Mouse (Mus musculus) lung, embryonic 14.5 days (tissue): ENCODE results near the gene Dnase2a. TPM values are rescaled to one million over a fixed set of nuclear protein-coding genes. Genes with fewer than 3 reads are reported as not detected.

ENCODE experiments used
- ATAC-seq: fragments of 200-750 bp; cut with Nextera tagmentation; 2 replicates; pipeline ENCODE4 v1.8.0; 2017; ENCODE audit warnings: mild to moderate bottlenecking, moderate TSS enrichment, moderate library complexity; ENCODE audit not compliant: insufficient read depth
- DNase-seq: peaks from one replicate; pipeline ENCODE4 v3.0.0-alpha.2; 2015
- H3K27ac ChIP-seq: fragments of 300-500 bp; sonication (generic); 2 replicates; pipeline ENCODE4 v1.5.1; 2014; ENCODE audit warnings: low read depth, mild to moderate bottlenecking, moderate library complexity
- H3K27me3 ChIP-seq: fragments of 300-500 bp; sonication (generic); 2 replicates; pipeline ENCODE4 v1.6.1; 2014; ENCODE audit warnings: low read length, control low read depth; ENCODE audit not compliant: insufficient read depth
- H3K36me3 ChIP-seq: fragments of 300-500 bp; sonication (generic); 2 replicates; pipeline ENCODE4 v1.6.1; 2014; ENCODE audit warnings: control low read depth; ENCODE audit not compliant: insufficient read depth
- H3K4me1 ChIP-seq: fragments of 300-500 bp; sonication (generic); 2 replicates; pipeline ENCODE4 v1.6.1; 2014; ENCODE audit warnings: antibody characterized with exemption, control low read depth; ENCODE audit not compliant: insufficient read depth
- H3K4me2 ChIP-seq: fragments of 300-500 bp; sonication (generic); 2 replicates; pipeline ENCODE4 v1.6.1; 2014; ENCODE audit warnings: mild to moderate bottlenecking
- H3K4me3 ChIP-seq: fragments of 300-500 bp; sonication (generic); 2 replicates; pipeline ENCODE4 v1.5.1; 2014; ENCODE audit warnings: low read depth, low read length
- H3K9ac ChIP-seq: fragments of 300-500 bp; sonication (generic); 2 replicates; pipeline ENCODE4 v1.6.1; 2014
- H3K9me3 ChIP-seq: fragments of 300-500 bp; sonication (generic); 2 replicates; pipeline ENCODE4 v1.6.1; 2016; ENCODE audit warnings: low read depth, low read length, control low read depth
- CTCF ChIP-seq: IDR thresholded peaks from 2 replicates; pipeline ENCODE4 v1.5.1; 2016; ENCODE audit warnings: antibody characterized with exemption, low read depth
- WGBS: fragments of 180-500 bp; shearing (Covaris S2); extraction: QIAGEN DNeasy Blood & Tissue Kit; methylation state at CpG from one replicate; pipeline ENCODE4 v1.1.7; 2014; 5-methylcytosine and 5-hydroxymethylcytosine counted together
- polyA plus RNA-seq: library from polyadenylated mRNA; unstranded; fragments of >200 nt; fragmentation: Nextera tagmentation; extraction: Ambion mirVana; gene quantifications from 2 replicates; pipeline ENCODE4 v1.2.1, GENCODE M21; 2014

Gene Dnase2a
- polyA plus RNA-seq, 1 experiment from 2014 or later, result 15.3 TPM

- Histone ChIP-seq H3K4me2 (peak overlapping the region; percentile 79), H3K9me3 (no peaks in the 10 kb centered on the region), H3K27ac (peak overlapping the region; percentile 80), H3K27me3 (no peaks in the 10 kb centered on the region), H3K36me3 (peaks cover 15% of the 10 kb centered on the region), H3K9ac (peak overlapping the region; percentile 61), H3K4me1 (peaks cover 7% of the 10 kb centered on the region), H3K4me3 (peak overlapping the region; percentile 68)
- peak; percentile 99 for DNase-seq
- TF ChIP-seq CTCF, result no peak
- ATAC-seq, result peak; percentile 90
- under 1% methylated on average over 41 of the region's 41 CpGs for WGBS
Measured at GRCm38 (mm10) chr8:84965731-84966291, 57.5 kb downstream of the Dnase2a start.

- TF ChIP-seq CTCF, result no peak
- Histone ChIP-seq H3K9me3 (no peaks in the 10 kb centered on the region), H3K4me2 (peak overlapping the region; percentile 79), H3K4me3 (no peak overlapping the region), H3K27me3 (no peaks in the 10 kb centered on the region), H3K9ac (0 out of 2 replicates have a peak overlapping the region, but pooled peaks have one; percentile 6), H3K4me1 (peaks cover 7% of the 10 kb centered on the region), H3K36me3 (peaks cover 20% of the 10 kb centered on the region), H3K27ac (peak overlapping the region; percentile 32)
- DNase-seq (no peak), ATAC-seq (0 out of 2 replicates have a peak, but pooled peaks have one; percentile 2)
- WGBS, result 19% methylated on average over 3 of the region's 3 CpGs
Measured at GRCm38 (mm10) chr8:84966603-84967002, 58.2 kb downstream of the Dnase2a start.

GRCm38 (mm10) chr8:84967532-84968304, 59.4 kb downstream of the Dnase2a start:
- Histone ChIP-seq H3K4me3 (peak overlapping the region; percentile 67; the same call in 1 of the 2 replicates), H3K9ac (0 out of 2 replicates have a peak overlapping the region, but pooled peaks have one; percentile 17), H3K4me2 (peak overlapping the region; percentile 95), H3K27me3 (no peaks in the 10 kb centered on the region), H3K27ac (no peak overlapping the region), H3K36me3 (peaks cover 31% of the 10 kb centered on the region), H3K4me1 (peaks cover 7% of the 10 kb centered on the region), H3K9me3 (no peaks in the 10 kb centered on the region)
- DNase-seq, result no peak
- 87% methylated on average over 13 of the region's 13 CpGs for WGBS
- no peak for ATAC-seq
- no peak for TF ChIP-seq CTCF

- peak overlapping the region; percentile 67 for H3K4me3 ChIP-seq
- peak overlapping the region; percentile 91 for H3K27ac ChIP-seq
- H3K4me1 ChIP-seq, result peaks cover 7% of the 10 kb centered on the region
- DNase-seq (peak; percentile 27), ATAC-seq (no peak)
- WGBS, result 15% methylated on average over 2 of the region's 2 CpGs
- no peaks in the 10 kb centered on the region for H3K9me3 ChIP-seq
- H3K36me3 ChIP-seq, result peaks cover 35% of the 10 kb centered on the region
- H3K4me2 ChIP-seq, result peak overlapping the region; percentile 95
- no peaks in the 10 kb centered on the region for H3K27me3 ChIP-seq
- peak overlapping the region; percentile 94 for H3K9ac ChIP-seq
- no peak for TF ChIP-seq CTCF
Measured at GRCm38 (mm10) chr8:84968650-84969049, 60.3 kb downstream of the Dnase2a start.

- no peaks in the 10 kb centered on the region for H3K9me3 ChIP-seq
- WGBS, result under 1% methylated on average over 56 of the region's 56 CpGs
- peak; percentile 87 for DNase-seq
- peak within 1 kb of the TSS; percentile 94 for H3K9ac ChIP-seq
- H3K27ac ChIP-seq, result peak within 1 kb of the TSS; percentile 91
- peak within 1 kb of the TSS; percentile 67 for H3K4me3 ChIP-seq
- peaks cover 43% of the 10 kb centered on the region for H3K36me3 ChIP-seq
- peak within 1 kb of the TSS; percentile 95 for H3K4me2 ChIP-seq
- peaks cover 7% of the 10 kb centered on the region for H3K4me1 ChIP-seq
- no peaks in the 10 kb centered on the region for H3K27me3 ChIP-seq
- TF ChIP-seq CTCF, result no peak
- peak; percentile 72 for ATAC-seq
Measured at GRCm38 (mm10) chr8:84969241-84970134, 61.1 kb downstream of the Dnase2a start, which contains the start of the genes Gm49661, Prdx2 and Rnaseh2a. Gene Gm49661 (minus strand): TSS chr8:84969433. Gene Prdx2 (plus strand): TSS chr8:84969587. Gene Rnaseh2a (minus strand): TSS chr8:84969767.

- ATAC-seq, result no peak
- TF ChIP-seq CTCF, result no peak
- DNase-seq, result no peak
- WGBS, result 5% methylated on average over 21 of the region's 21 CpGs
- Histone ChIP-seq H3K9me3 (no peaks in the 10 kb centered on the region), H3K27ac (peak overlapping the region; percentile 91), H3K4me2 (peak overlapping the region; percentile 95), H3K4me1 (peaks cover 7% of the 10 kb centered on the region), H3K9ac (peak overlapping the region; percentile 94), H3K27me3 (no peaks in the 10 kb centered on the region), H3K4me3 (peak overlapping the region; percentile 67), H3K36me3 (peaks cover 49% of the 10 kb centered on the region)
Measured at GRCm38 (mm10) chr8:84970135-84970790, 61.9 kb downstream of the Dnase2a start.
